Mouse (Mus musculus) stomach, postnatal 0 days (tissue): ENCODE measurements around the gene Szt2. TPM values are rescaled to one million over a fixed set of nuclear protein-coding genes. Genes with fewer than 3 reads are reported as not detected.

ENCODE experiments used
- ATAC-seq: fragments of 200-750 bp; cut with Nextera tagmentation; 2 replicates; pipeline ENCODE4 v1.8.0; 2017; ENCODE audit not compliant: low FRiP score, low TSS enrichment
- DNase-seq: peaks from one replicate; pipeline ENCODE4 v3.0.0-alpha.2; 2016; ENCODE audit warnings: low spot score
- H3K27ac ChIP-seq: fragments of 300-500 bp; sonication (generic); replicated peaks from 2 replicates; pipeline ENCODE4 v1.5.1; 2014; ENCODE audit warnings: mild to moderate bottlenecking, control low read depth
- H3K27me3 ChIP-seq: fragments of 300-500 bp; sonication (generic); 2 replicates; pipeline ENCODE4 v1.6.1; 2014; ENCODE audit warnings: low read length; ENCODE audit not compliant: control insufficient read depth, insufficient read depth
- H3K36me3 ChIP-seq: fragments of 300-500 bp; sonication (generic); 2 replicates; pipeline ENCODE4 v1.6.1; 2014; ENCODE audit warnings: low read length, mixed read lengths; ENCODE audit not compliant: control insufficient read depth, insufficient read depth
- H3K4me1 ChIP-seq: fragments of 300-500 bp; sonication (generic); replicated peaks from 2 replicates; pipeline ENCODE4 v1.6.1; 2014; ENCODE audit warnings: antibody characterized with exemption; ENCODE audit not compliant: control insufficient read depth, insufficient read depth
- H3K4me2 ChIP-seq: fragments of 300-500 bp; sonication (generic); replicated peaks from 2 replicates; pipeline ENCODE4 v1.6.1; 2014; ENCODE audit warnings: low read depth, mild to moderate bottlenecking, control low read depth, moderate library complexity
- H3K4me3 ChIP-seq: fragments of 300-500 bp; sonication (generic); 2 replicates; pipeline ENCODE4 v1.5.1; 2014; ENCODE audit warnings: low read depth, low read length, control low read depth
- H3K9ac ChIP-seq: fragments of 300-500 bp; sonication (generic); 2 replicates; pipeline ENCODE4 v1.6.1; 2014; ENCODE audit warnings: mild to moderate bottlenecking, low read length, control low read depth, mixed read lengths
- H3K9me3 ChIP-seq: fragments of 300-500 bp; sonication (generic); 2 replicates; pipeline ENCODE4 v1.6.1; 2016; ENCODE audit warnings: low read length; ENCODE audit not compliant: control insufficient read depth
- CTCF ChIP-seq: IDR thresholded peaks from 2 replicates; pipeline ENCODE4 v1.5.1; 2016; ENCODE audit warnings: antibody characterized with exemption, low read depth, mild to moderate bottlenecking, moderate library complexity
- EP300 ChIP-seq: optimal IDR thresholded peaks from 2 replicates; pipeline ENCODE3; 2016; ENCODE audit warnings: antibody characterized with exemption
- WGBS: fragments of 180-500 bp; shearing (Covaris S2); extraction: QIAGEN DNeasy Blood & Tissue Kit; methylation state at CpG from one replicate; pipeline ENCODE4 v1.1.7; 2014; 5-methylcytosine and 5-hydroxymethylcytosine counted together
- polyA plus RNA-seq: library from polyadenylated mRNA; unstranded; fragments of >200 nt; fragmentation: Nextera tagmentation; extraction: Ambion mirVana; gene quantifications from 2 replicates; pipeline ENCODE4 v1.2.1, GENCODE M21; 2015

Szt2 gene
- polyA plus RNA-seq = 2.1 and 2.4 TPM in 2 replicates

DNA sequence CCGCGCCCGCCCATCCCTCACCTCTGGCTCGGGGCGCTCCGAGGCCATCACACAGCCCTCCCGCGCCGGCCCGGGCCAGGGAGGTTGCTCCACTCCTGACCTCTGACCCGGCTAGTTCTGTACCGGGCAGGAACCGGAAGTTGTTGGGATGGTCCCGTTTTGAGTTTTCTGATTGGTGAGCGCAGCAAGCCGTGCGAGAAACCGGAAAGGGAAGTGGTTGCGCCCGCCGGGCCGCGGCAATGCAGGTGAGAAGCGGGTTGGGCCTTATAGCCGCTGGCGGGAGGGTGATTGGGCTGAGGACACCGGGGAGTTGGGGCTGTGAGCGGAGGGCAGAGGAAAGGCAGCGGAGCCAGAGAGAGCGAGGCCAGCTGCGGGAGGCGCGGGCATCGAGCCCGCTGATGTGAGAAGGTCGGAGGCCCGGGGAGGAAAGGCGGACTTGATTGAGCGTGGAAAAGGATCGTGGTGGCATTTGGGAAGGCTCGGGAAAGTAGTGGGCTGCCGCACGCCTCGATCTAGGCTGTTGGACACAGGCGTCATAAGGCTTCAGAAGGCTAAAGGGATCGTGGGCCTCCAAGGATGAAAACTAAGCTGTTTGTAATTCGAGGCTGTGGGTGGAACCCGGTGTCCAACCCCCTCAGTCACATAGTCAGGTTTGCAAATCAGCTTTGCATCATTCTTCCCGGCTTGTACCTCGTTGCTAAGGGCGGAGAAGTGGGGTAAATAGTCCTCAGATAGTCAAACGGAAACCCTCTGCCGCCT is at the start of gene Szt2, which contains the start of gene Med8:
Gene Szt2, minus strand, starts transcription at position 132 of the 759 bp plus-strand sequence.
Gene Med8, plus strand, starts transcription at position 196 of the 759 bp plus-strand sequence.
- H3K4me2 ChIP-seq = peak within 1 kb of the TSS; percentile 60
- peaks cover 14% of the 10 kb centered on the region; the same call in 1 of the 2 replicates for H3K36me3 ChIP-seq
- ATAC-seq (peak; percentile 97), DNase-seq (peak; percentile 93)
- H3K9me3 ChIP-seq = no peaks in the 10 kb centered on the region
- H3K4me1 ChIP-seq = no peaks in the 10 kb centered on the region
- under 1% methylated on average over 53 of the region's 53 CpGs for WGBS
- H3K27me3 ChIP-seq = no peaks in the 10 kb centered on the region
- TF ChIP-seq CTCF (0 out of 2 replicates have a peak, but pooled peaks have one; percentile 8), EP300 (no peak)
- peak within 1 kb of the TSS; percentile 89 for H3K9ac ChIP-seq
- H3K4me3 ChIP-seq = peak within 1 kb of the TSS; percentile 86
- H3K27ac ChIP-seq = peak within 1 kb of the TSS; percentile 81

- H3K9ac ChIP-seq = no peak within 1 kb of the TSS
- no peaks in the 10 kb centered on the region for H3K36me3 ChIP-seq
- no peaks in the 10 kb centered on the region for H3K27me3 ChIP-seq
- no peaks in the 10 kb centered on the region for H3K9me3 ChIP-seq
- H3K4me2 ChIP-seq = no peak within 1 kb of the TSS
- no peak within 1 kb of the TSS for H3K27ac ChIP-seq
- no peak for TF ChIP-seq EP300
- TF ChIP-seq CTCF = no peak
- no peaks in the 10 kb centered on the region for H3K4me1 ChIP-seq
- no peak within 1 kb of the TSS for H3K4me3 ChIP-seq
- ATAC-seq = 0 out of 2 replicates have a peak, but pooled peaks have one; percentile 35
- no peak for DNase-seq
- 57% methylated on average over 9 of the region's 9 CpGs for WGBS
These were observed 48.4 kb upstream of the Szt2 start, which contains the start of gene Mpl for GRCm38 (mm10) chr4:118457345-118457975. Gene Mpl (minus strand): TSS chr4:118457513.

DNA sequence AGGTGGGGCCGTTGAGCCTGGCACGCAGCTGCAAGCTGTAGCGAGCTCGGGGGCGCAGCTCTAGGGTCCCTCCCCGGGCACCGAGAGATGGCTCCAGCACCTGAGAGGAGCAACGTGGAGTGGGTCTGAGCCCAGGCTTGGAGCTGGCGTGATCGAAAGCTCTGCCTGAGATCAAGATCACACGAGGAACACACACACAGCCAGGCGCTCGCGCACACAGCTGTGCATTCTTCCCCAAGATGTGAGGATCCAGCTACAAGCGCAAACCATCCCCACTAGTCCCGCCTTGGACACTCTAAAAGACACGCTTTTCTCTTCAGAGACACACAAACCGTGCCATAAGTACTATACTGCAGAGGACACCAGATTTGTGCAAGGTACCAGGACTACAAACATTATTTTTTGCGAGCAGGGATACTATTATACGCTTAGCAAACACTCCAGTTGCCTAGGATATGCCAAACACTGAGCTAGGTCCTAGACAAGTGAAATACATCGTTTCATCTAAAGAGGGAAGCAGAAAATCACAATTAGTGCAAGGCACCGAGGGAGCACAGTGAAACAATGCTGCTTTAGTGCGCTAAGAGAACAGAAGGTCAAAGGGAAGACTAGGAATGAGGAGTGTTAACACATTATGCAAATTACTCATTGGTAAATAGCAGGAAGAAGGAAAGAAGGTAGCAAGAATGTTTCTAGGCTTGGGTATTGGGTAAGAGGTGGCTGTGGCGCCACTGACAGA is 37.5 kb upstream of the Szt2 start:
- H3K9me3 ChIP-seq = no peaks in the 10 kb centered on the region
- peak overlapping the region; percentile 73 for H3K27ac ChIP-seq
- no peaks in the 10 kb centered on the region for H3K27me3 ChIP-seq
- peak; percentile 77 for ATAC-seq
- WGBS = 24% methylated on average over 24 of the region's 24 CpGs
- no peaks in the 10 kb centered on the region for H3K36me3 ChIP-seq
- peak overlapping the region; percentile 28 for H3K4me3 ChIP-seq
- TF ChIP-seq CTCF (peak; percentile 19), EP300 (no peak)
- peak; percentile 28 for DNase-seq
- H3K9ac ChIP-seq = peak overlapping the region; percentile 47
- H3K4me2 ChIP-seq = peak overlapping the region; percentile 59
- H3K4me1 ChIP-seq = no peaks in the 10 kb centered on the region

GRCm38 (mm10) chr4:118445781-118446414 is 36.8 kb upstream of the Szt2 start:
- peak overlapping the region; percentile 28 for H3K4me3 ChIP-seq
- DNase-seq (peak; percentile 75), ATAC-seq (peak; percentile 86)
- no peaks in the 10 kb centered on the region for H3K36me3 ChIP-seq
- WGBS = 19% methylated on average over 18 of the region's 18 CpGs
- no peak for TF ChIP-seq EP300
- TF ChIP-seq CTCF = peak; percentile 62
- no peaks in the 10 kb centered on the region for H3K9me3 ChIP-seq
- peak overlapping the region; percentile 47 for H3K9ac ChIP-seq
- H3K4me2 ChIP-seq = peak overlapping the region; percentile 59
- peak overlapping the region; percentile 73 for H3K27ac ChIP-seq
- H3K27me3 ChIP-seq = no peaks in the 10 kb centered on the region
- H3K4me1 ChIP-seq = no peaks in the 10 kb centered on the region

DNA sequence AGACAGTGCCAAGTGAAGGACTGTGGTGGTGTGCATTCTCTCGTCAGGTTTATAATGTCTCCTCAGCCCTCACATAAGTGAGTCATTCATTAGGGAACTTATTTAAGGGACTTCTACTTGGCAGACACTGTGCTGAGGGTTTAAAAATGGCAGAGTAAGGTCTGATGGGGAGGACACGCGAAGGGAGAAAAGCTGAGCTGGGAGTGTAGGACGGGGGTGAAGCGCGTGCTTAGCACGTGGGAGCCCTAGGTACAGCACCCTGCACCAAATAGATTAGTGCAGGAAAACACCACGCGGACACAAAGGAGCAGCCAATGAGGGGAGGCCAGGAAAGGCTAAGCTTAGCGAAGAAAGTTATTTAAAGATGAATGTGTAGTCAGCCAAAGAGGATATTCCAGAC is 36.0 kb upstream of the Szt2 start:
- Histone ChIP-seq H3K4me1 (no peaks in the 10 kb centered on the region), H3K9me3 (no peaks in the 10 kb centered on the region), H3K9ac (no peak overlapping the region), H3K27me3 (no peaks in the 10 kb centered on the region), H3K27ac (peak overlapping the region; percentile 31; the same call in 1 of the 2 replicates), H3K4me3 (no peak overlapping the region), H3K4me2 (no peak overlapping the region), H3K36me3 (no peaks in the 10 kb centered on the region)
- no peak for ATAC-seq
- no peak for DNase-seq
- no peak for TF ChIP-seq CTCF
- TF ChIP-seq EP300 = no peak
- 57% methylated on average over 10 of the region's 10 CpGs for WGBS
